Mouse (Mus musculus) hindbrain, embryonic 16.5 days (tissue): ENCODE data around the gene Rbfox2. TPM values are rescaled to one million over a fixed set of nuclear protein-coding genes. Genes with fewer than 3 reads are reported as not detected.
A peak's percentile ranks its signal among the peaks of the same experiment; 100 is the strongest.
"Not testable (repeated sequence)": the region's sequence is repeated elsewhere in the genome, so short reads cannot be mapped to it uniquely, and the experiment has no call there.

Experiments used
- ATAC-seq: fragments of 200-750 bp; cut with Nextera tagmentation; 2 replicates; pipeline ENCODE4 v1.8.0; 2017; ENCODE audit warnings: moderate TSS enrichment, moderate library complexity
- H3K27ac ChIP-seq: fragments of 300-500 bp; sonication (generic); 2 replicates; pipeline ENCODE4 v1.5.1; 2014; ENCODE audit warnings: low read depth, mild to moderate bottlenecking, control low read depth, low read length, moderate library complexity
- H3K27me3 ChIP-seq: fragments of 300-500 bp; sonication (generic); replicated peaks from 2 replicates; pipeline ENCODE4 v1.6.1; 2014; ENCODE audit warnings: low read length; ENCODE audit not compliant: control insufficient read depth, insufficient read depth
- H3K36me3 ChIP-seq: fragments of 300-500 bp; sonication (generic); 2 replicates; pipeline ENCODE4 v1.6.1; 2014; ENCODE audit warnings: mild to moderate bottlenecking, low read length, moderate library complexity, mixed read lengths; ENCODE audit not compliant: control insufficient read depth, insufficient read depth
- H3K4me1 ChIP-seq: fragments of 300-500 bp; sonication (generic); 2 replicates; pipeline ENCODE4 v1.6.1; 2014; ENCODE audit warnings: low read depth, low read length; ENCODE audit not compliant: control insufficient read depth, insufficient read depth
- H3K4me2 ChIP-seq: fragments of 300-500 bp; sonication (generic); 2 replicates; pipeline ENCODE4 v1.6.1; 2014; ENCODE audit warnings: mild to moderate bottlenecking, low read length, control low read depth, moderate library complexity
- H3K4me3 ChIP-seq: fragments of 300-500 bp; sonication (generic); 2 replicates; pipeline ENCODE4 v1.5.1; 2014; ENCODE audit warnings: mild to moderate bottlenecking, low read length, control low read depth, moderate library complexity
- H3K9ac ChIP-seq: fragments of 300-500 bp; sonication (generic); 2 replicates; pipeline ENCODE4 v1.6.1; 2014; ENCODE audit warnings: low read depth, mild to moderate bottlenecking, control low read depth, low read length, moderate library complexity
- H3K9me3 ChIP-seq: fragments of 300-500 bp; sonication (generic); 2 replicates; pipeline ENCODE4 v1.6.1; 2014; ENCODE audit warnings: mild to moderate bottlenecking, low read length, moderate library complexity; ENCODE audit not compliant: control insufficient read depth
- WGBS: fragments of 180-500 bp; shearing (Covaris S2); extraction: QIAGEN DNeasy Blood & Tissue Kit; methylation state at CpG from one replicate; pipeline ENCODE4 v1.1.7; 2014; 5-methylcytosine and 5-hydroxymethylcytosine counted together
- polyA plus RNA-seq: library from polyadenylated mRNA; unstranded; fragments of >200 nt; fragmentation: Nextera tagmentation; extraction: Ambion mirVana; gene quantifications from 2 replicates; pipeline ENCODE4 v1.2.1, GENCODE M21; 2015

Gene Rbfox2
- polyA plus RNA-seq, 1 experiment from 2014 or later, result 122 TPM

DNA sequence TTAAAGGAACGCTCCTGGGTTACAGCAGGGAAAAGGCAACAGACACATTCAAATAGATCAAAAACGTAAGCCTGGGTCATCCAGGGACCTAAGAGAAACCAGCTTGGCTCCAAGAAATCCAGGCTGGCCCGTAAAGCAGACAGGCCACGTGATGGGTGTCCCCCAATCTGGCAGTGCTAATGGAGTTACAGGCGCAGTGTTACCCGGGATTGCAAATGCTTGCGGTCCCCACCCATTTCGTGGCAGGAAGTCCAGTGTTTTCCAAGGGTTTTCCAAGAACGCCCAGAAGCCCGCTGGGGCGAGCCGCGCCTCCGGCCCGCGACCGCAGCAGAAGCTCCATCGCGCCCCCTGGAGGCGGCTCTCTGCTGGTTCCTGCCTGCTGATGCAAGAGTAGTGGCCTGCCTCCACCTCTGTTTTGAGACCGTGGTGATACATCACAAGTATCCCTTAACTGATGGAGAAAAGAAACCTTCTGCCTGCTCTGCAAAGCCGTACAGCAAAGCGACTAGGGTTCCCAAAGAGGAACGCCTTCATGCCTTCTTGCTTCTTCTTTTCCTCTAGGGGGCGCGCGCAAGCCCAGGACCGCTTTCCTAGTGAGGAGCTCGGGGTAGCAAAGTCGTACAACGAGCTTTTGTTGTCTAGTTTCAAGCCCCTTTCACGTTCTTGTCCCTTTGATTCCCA, 29.6 kb upstream of the Rbfox2 start:
- peak; percentile 81 for ATAC-seq
- H3K4me1 ChIP-seq, result peaks cover 11% of the 10 kb centered on the region
- peak overlapping the region; percentile 60 for H3K4me2 ChIP-seq
- no peaks in the 10 kb centered on the region for H3K27me3 ChIP-seq
- peak overlapping the region; percentile 41 for H3K4me3 ChIP-seq
- no peaks in the 10 kb centered on the region for H3K36me3 ChIP-seq
- H3K9ac ChIP-seq, result peak overlapping the region; percentile 56
- peak overlapping the region; percentile 49 for H3K27ac ChIP-seq
- no peaks in the 10 kb centered on the region for H3K9me3 ChIP-seq
- WGBS, result 1% methylated on average over 32 of the region's 32 CpGs

DNA sequence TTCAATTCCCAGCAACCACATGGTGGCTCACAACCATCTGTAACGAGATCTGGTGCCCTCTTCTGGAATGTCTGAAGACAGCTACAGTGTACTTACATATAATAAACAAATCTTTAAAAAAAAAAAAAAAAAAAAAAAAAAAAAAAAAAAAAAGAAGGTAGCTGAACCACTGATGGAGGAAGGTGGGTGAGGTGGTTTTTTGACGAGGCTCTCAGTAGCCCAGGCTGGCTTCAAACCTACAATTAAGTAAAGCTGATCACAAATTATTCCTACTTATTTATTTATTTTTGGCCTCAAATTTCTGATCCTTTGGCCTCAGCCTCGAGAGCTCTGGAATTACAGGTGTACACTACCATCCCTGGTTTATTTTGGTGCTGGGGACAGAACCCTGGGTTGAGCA, 28.4 kb upstream of the Rbfox2 start:
- H3K27me3 ChIP-seq, ATAC-seq, H3K4me2 ChIP-seq, H3K36me3 ChIP-seq, H3K9me3 ChIP-seq, H3K4me3 ChIP-seq, H3K27ac ChIP-seq, H3K9ac ChIP-seq: not testable (repeated sequence)
- 90% methylated on average over 3 of the region's 3 CpGs for WGBS
- H3K4me1 ChIP-seq, result peaks cover 11% of the 10 kb centered on the region

DNA sequence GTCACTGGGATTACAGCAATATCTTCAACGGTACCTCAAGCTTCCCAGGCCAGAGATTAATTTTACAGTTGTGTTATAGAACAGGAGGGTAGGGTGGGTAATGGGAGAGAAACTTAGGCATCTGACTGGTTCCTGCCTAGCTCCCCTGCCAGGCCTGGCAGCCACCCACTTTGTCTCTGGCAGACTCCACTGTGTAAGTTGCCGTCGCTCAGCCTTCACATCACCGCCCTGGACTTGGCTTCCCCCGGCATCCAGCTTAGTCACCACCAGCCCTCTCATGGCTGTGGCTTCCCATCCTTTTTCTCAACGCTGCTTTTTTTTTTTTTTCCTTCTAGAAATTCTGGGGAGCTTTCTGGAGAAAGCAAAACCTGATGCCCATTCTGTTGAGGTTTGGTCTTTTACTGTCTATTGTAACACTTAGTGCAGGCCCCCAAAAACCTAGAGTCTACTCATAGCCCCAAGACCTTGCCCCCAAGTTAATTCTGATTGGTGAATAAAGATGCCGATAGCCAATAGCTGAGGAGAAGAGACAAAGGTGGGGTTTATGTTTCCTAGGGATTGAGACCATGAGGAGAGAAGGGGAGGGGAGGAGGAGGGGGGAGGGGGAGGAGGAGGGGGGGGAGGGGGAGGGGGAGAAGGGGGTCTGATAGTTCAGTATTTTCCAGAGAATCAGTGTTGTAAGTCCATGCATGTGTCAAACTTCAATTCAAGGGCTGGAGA, 25.6 kb upstream of the Rbfox2 start:
- Histone ChIP-seq H3K4me2 (no peak overlapping the region), H3K27me3 (no peaks in the 10 kb centered on the region), H3K9me3 (no peaks in the 10 kb centered on the region), H3K36me3 (no peaks in the 10 kb centered on the region), H3K4me3 (no peak overlapping the region), H3K9ac (no peak overlapping the region), H3K27ac (no peak overlapping the region), H3K4me1 (peaks cover 11% of the 10 kb centered on the region)
- ATAC-seq, result no peak
- WGBS, result 69% methylated on average over 7 of the region's 7 CpGs

DNA sequence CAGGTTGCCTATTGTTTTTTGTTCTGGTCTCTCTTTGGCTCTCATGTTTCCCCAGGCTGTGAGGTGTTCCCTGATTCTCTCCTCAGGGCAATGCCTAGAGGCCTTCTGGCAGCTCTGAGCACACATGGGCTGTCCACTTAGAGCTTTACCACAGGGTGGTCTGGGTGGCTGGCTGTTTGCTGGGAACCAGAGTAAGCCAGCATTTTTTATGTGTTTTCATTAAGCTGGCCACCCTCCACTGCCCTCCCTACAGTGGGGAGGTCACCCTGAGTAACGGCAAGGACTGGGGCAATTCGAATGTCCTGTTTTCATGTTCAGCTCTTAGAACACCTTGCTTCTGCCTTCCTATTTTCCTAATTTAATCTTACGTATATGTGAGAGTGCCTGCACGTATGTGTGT, 24.6 kb upstream of the Rbfox2 start:
- no peak for ATAC-seq
- 80% methylated on average over 4 of the region's 4 CpGs for WGBS
- H3K27me3 ChIP-seq, result no peaks in the 10 kb centered on the region
- no peak overlapping the region for H3K4me3 ChIP-seq
- no peak overlapping the region for H3K4me2 ChIP-seq
- H3K36me3 ChIP-seq, result no peaks in the 10 kb centered on the region
- H3K9ac ChIP-seq, result no peak overlapping the region
- H3K27ac ChIP-seq, result no peak overlapping the region
- no peaks in the 10 kb centered on the region for H3K9me3 ChIP-seq
- H3K4me1 ChIP-seq, result peaks cover 6% of the 10 kb centered on the region

DNA sequence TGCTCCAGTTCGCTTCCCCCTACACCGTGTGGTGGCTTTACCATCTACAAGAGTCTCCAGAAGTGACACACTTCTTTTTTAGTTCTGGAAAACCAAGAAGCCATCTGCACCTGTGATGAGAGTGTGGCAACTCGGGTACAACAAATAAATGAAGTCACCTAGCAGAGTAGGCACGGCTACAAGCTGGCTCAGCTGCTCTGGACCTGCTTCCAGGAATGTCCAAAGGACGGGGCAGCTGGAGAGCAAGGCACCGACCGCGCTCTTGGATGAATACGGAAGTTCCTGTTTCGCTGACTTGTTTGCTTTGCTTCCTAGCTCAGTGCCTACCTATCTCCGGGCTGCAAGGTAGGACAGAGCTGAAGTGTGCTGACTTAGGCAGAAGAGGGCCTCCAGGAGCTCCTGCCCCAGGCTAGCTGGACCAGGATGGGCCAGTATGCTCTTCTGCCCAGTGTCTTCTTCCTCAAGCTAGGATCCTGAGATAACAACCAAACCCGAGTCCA, 22.9 kb upstream of the Rbfox2 start:
- no peaks in the 10 kb centered on the region for H3K9me3 ChIP-seq
- 79% methylated on average over 12 of the region's 12 CpGs for WGBS
- no peaks in the 10 kb centered on the region for H3K27me3 ChIP-seq
- no peak for ATAC-seq
- H3K27ac ChIP-seq, result no peak overlapping the region
- H3K4me2 ChIP-seq, result no peak overlapping the region
- no peak overlapping the region for H3K9ac ChIP-seq
- no peaks in the 10 kb centered on the region for H3K36me3 ChIP-seq
- no peaks in the 10 kb centered on the region for H3K4me1 ChIP-seq
- no peak overlapping the region for H3K4me3 ChIP-seq

DNA sequence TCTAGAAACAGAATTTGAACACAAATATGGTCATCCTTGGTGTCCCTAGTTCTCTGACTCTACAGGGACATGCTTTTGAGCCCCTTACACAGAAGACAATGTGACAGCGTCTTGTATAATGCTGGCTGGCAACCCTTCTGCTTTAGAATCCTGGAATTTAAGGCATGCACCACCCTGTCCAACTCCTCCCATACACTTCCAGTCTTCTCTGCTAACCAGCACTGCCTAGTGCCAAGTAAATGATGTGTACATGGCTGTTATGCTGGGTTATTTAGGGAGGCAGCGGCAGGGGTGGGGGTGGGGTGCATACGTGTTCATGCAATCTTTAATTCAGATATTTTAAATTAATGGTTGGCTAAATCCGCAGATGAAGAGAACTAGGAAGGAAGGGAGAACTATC, 19.6 kb upstream of the Rbfox2 start:
- Histone ChIP-seq H3K9me3 (no peaks in the 10 kb centered on the region), H3K36me3 (no peaks in the 10 kb centered on the region), H3K27ac (no peak overlapping the region), H3K9ac (no peak overlapping the region), H3K27me3 (no peaks in the 10 kb centered on the region), H3K4me1 (no peaks in the 10 kb centered on the region), H3K4me2 (no peak overlapping the region), H3K4me3 (no peak overlapping the region)
- WGBS, result 84% methylated on average over 4 of the region's 4 CpGs
- ATAC-seq, result no peak

DNA sequence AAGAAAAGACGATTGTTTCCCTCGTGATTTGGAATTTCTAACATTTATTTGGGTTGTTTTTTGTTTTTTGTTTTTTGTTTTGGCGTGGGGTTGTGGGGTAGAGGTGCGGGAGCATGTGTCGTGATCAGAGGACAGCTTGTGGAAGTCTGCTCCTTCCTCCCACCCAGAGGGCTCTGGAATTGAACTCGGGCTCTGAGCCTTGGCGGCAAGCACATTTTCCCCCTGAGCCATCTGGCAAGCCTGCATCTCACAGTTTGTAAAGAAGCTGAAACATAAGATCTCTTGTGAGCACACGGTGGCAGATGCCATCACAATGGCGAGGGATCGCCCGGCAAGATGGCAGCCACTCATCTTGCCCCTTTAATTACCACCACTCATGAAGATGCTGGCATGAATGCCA, 17.6 kb upstream of the Rbfox2 start:
- Histone ChIP-seq H3K27ac (no peak overlapping the region), H3K4me1 (no peaks in the 10 kb centered on the region), H3K9ac (no peak overlapping the region), H3K36me3 (no peaks in the 10 kb centered on the region), H3K4me2 (no peak overlapping the region), H3K27me3 (no peaks in the 10 kb centered on the region), H3K9me3 (no peaks in the 10 kb centered on the region), H3K4me3 (no peak overlapping the region)
- WGBS, result 84% methylated on average over 11 of the region's 11 CpGs
- ATAC-seq, result no peak

DNA sequence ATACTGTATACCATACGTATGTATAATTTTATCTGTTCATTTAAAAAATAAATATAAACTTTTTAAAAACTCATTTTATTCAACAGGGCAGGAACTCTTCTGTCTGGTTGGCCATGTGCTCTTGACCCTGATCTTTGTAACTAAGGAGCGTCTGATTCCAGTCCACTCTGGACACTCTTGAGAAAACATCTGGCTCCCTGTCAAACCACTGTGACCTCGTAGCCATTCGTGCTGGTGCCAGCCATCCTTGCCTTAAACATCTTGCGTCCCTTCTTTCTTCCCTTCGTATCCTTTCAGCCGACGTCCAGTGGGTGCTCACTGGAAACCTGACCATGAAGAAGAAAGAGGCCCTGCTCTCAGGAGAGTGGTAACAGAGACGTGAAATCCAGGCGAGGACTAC, 16.4 kb upstream of the Rbfox2 start:
- H3K9me3 ChIP-seq, result no peaks in the 10 kb centered on the region
- no peak for ATAC-seq
- no peak overlapping the region for H3K4me3 ChIP-seq
- H3K27ac ChIP-seq, result no peak overlapping the region
- no peaks in the 10 kb centered on the region for H3K4me1 ChIP-seq
- H3K36me3 ChIP-seq, result no peaks in the 10 kb centered on the region
- no peak overlapping the region for H3K4me2 ChIP-seq
- 87% methylated on average over 10 of the region's 10 CpGs for WGBS
- H3K27me3 ChIP-seq, result no peaks in the 10 kb centered on the region
- no peak overlapping the region for H3K9ac ChIP-seq

DNA sequence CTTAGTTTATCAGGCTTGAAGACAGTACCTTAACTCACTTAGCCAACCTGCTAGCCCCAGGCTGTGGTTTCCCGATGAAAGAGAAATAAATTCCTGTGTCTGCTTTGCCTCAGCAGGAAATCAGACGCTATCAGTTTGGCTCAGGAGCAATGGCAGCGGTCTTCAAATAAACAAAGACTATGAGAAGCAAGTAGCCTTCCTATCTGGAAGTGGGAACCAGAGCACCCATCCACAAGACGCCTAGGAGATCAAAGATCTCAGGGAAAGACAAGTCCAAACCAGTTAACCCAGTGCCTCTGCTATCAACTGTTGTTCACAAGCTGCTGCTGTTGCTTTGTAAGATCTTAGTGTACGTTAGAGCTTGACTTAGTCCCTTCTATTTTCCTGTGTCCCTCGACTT, 6.9 kb upstream of the Rbfox2 start:
- WGBS, result 29% methylated on average over 6 of the region's 6 CpGs
- Histone ChIP-seq H3K4me2 (no peak overlapping the region), H3K4me3 (no peak overlapping the region), H3K36me3 (no peaks in the 10 kb centered on the region), H3K4me1 (no peaks in the 10 kb centered on the region; the same call in 1 of the 2 replicates), H3K9ac (no peak overlapping the region), H3K27ac (no peak overlapping the region), H3K27me3 (no peaks in the 10 kb centered on the region), H3K9me3 (no peaks in the 10 kb centered on the region)
- no peak for ATAC-seq
